Mouse (Mus musculus): ENCODE measurements around the gene Irak2.
A peak's percentile ranks its signal among the peaks of the same experiment; 100 is the strongest.
"Not testable (repeated sequence)": the region's sequence is repeated elsewhere in the genome, so short reads cannot be mapped to it uniquely, and the experiment has no call there.

Irak2 gene

DNA sequence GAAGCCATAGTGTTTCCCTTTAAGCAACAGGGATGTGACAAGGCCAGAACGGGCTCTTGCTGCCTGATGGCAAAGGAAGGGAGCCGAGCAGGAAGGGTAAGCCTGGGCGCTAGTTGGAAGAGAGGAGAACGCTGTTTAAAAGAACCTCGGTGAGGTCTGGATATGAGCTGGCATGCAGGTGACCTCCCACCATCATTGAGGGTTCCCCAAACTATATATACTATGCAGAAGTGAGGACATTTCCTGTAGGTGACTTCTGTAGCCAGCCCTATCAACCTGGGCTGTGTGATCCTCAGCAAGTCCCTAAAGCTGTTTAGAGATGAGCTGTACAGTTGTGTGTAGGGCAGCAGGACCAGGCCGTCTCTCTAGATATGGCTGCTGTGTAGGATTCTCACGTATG is 26.0 kb downstream of the Irak2 start:
- no peak for DNase-seq (ENCODE audit: inconsistent age in 2 of 2, low spot score in 1 of 2)

DNA sequence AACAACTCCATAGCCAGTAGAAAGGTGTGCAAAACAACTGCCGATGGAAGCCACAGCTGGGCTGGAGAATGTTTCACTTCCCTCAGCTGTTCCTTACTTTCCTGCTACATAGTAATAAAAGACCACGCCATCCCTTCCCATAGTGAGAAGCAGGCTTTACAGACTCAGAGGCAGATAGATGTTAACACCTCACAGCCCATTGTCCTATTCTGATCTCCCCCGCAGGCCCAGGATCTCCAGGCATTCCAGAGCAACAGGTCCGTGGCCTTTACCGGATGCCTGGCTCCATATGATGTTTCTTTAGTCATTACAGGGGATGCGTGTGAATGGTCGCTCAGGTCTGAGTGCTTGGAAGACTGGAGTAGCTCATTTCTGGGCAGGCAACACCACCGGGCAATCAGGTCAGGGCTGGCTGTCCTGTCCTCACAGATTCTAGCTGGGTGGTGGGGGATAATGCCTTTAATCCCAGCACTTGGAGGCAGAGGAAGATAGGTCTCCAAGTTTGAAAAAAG is 29.4 kb downstream of the Irak2 start:
- DNase-seq (ENCODE audit: inconsistent age in 2 of 2, low spot score in 1 of 2) = no peak

DNA sequence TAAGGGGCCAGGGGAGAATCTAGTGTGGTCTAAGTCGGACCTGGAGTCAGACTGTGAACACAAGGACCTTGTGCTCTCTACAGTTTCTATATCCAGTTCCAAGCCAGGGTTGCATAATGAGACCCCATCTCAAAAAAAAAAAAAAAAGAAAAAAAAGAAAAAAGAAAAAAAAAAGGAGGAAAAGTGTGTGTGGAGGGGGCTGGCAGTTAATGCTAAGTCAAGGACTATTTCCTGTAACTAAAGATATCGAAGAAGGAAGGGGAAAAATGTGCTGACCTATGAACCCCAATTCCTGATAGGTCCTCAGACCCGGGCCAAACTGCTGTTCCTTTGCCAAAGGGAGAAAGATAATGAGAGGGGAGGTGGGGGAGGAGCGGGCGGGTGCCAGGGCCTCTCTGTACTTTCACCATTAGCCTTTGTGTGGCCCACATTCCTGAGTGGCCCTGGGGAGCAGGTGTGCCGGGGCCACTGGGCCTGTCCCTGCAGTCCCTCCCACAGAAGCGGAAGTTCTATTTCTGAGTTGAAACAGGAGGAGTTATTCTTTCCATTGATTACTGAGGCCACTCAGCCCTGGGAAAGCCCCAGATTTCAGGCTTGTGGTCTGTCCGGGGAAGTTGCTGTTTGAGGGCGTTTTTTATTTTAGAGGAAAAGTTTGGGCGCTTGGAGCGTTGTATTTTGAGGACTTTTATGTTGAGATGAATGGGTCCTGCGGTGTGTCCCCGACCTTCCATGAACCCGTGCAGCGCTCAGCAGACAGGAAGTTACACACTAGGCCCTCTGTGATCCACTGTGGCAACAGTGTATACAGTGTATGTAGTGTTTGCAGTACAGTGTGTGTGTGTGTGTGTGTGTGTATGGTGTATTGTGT is 30.3 kb downstream of the Irak2 start:
- peak; percentile 59 to 84 for DNase-seq (ENCODE audit: inconsistent age in 2 of 2, low spot score in 1 of 2)

DNA sequence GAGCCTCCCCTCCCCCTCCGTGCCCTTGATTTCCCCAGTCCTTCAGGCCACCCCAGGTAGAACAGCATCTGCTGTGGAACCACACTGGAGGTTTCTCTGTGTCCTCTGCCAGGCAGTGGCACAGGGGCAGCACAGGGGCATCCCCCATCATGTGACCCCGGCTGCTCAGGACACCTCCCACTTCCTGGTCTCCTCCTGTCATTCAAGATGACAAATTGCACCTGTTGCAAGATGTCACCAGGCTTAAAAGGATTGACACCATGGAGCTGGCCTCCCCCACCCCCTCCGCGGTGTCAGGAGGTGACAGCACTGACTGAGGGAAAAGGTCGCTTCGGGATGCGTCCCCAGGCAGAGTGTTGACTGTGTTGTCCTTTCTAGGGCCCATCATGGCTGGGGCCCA is 31.6 kb downstream of the Irak2 start:
- no peak for DNase-seq (ENCODE audit: inconsistent age in 2 of 2, low spot score in 1 of 2)

DNA sequence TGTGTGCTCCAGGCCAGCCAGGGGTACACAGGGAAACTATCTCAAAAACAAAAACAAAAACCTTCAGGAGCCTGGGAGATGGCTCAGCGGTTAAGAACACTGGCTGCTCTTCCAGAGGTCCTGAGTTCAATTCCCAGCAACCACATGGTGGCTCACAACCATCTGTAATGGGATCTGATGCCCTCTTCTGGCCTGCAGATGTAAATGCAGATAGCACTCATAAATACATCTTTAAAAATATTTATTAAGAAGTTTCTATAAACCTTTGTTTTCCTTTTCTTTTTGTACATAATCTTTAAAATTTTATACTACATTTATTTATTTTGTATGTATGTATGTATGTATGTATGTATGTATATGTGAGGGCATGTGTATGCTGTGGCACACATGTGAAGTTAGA is 33.8 kb downstream of the Irak2 start:
- not testable (repeated sequence) for DNase-seq (ENCODE audit: inconsistent age in 2 of 2, low spot score in 1 of 2)

DNA sequence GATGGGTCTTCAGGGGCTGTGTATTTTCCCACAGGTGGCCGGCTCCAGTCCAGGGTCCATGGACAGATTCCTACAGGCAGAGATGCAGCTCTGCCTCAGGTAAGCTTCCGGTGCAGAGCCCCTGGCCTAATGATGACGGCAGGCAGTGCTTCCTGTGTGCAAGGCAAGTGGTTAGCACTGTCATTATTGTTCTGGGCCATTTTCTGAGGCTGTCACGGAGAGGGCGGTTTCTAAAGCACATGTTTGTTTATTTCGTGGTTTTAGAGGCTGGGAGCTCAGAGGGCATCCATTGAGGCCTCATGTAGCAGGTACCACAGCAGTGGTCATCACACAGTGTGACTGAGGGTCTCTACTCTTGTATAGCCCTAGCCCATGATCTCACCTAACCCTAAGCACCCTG is 34.7 kb downstream of the Irak2 start:
- DNase-seq (ENCODE audit: inconsistent age in 2 of 2, low spot score in 1 of 2) = no peak

DNA sequence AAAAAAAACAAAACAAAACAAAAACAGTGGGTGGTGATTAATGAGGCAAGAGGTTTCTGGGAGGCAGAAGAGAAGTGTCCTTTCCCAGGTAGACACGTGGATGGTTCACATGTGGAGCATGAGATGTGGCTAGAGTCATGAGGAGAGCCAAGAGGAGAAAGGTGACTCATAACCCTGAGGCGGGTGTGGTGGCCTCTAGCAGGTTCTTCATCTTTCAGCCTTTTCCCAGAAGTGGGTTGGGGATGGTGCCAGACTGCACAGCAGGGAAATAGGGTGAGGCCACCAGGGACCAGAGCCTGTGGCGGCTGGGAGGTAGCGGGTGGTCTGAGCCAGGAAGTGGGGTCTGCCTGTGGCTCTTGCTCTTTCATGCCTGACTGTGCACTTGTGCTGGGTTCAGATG is 37.0 kb downstream of the Irak2 start:
- peak in 1 of 2 experiments; percentile 63 for DNase-seq (ENCODE audit: inconsistent age in 2 of 2, low spot score in 1 of 2)

DNA sequence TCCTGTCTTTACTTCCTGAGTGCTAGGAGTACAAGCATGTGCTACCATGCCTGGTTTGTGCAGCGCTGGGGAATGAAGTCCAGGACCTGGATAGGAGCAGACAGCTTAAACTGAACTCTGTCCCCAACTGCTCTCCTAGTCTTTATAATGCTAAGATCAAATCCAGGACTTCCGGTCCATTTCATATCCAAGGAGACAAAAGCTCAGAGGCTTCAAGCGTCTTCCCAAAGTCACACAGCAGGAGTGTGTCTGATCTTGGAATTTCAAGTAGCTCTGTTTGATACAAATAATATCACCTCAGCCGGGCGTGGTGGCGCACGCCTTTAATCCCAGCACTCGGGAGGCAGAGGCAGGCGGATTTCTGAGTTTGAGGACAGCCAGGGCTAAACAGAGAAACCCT is 37.7 kb downstream of the Irak2 start:
- DNase-seq (ENCODE audit: inconsistent age in 2 of 2, low spot score in 1 of 2) = no peak

DNA sequence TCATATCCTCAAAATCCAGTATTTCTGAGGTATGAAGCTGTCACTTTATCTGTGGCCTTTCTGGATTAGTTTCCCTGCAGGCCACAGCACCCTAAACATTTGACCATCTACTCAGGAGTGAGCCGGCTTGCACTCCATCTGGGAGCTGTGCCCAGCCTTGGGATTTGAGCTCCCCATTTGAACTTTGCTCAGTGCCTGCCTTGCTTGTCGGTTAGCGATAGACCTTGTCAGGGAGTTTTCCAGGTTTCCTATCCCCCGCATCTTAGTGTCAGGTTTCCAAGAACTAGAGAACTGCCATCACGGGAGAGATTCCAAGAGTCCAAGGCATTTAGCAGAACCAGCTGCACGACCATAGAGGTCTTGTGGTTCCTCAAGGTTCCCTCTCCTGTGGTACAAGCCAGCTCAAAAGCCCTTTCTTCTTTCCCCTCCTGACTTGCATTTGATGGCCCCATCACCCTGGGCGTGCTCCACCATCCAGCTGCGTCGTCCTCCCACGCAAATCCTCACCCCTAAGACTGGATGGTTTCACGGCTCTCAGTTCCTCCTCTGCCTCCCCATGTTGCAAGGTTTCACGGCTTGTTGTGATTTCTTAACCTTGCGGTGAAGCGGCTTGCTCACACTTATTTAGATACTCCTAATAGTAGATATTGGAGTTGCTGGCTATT is 38.9 kb downstream of the Irak2 start:
- DNase-seq (ENCODE audit: inconsistent age in 2 of 2, low spot score in 1 of 2) = peak in 1 of 2 experiments; percentile 60

DNA sequence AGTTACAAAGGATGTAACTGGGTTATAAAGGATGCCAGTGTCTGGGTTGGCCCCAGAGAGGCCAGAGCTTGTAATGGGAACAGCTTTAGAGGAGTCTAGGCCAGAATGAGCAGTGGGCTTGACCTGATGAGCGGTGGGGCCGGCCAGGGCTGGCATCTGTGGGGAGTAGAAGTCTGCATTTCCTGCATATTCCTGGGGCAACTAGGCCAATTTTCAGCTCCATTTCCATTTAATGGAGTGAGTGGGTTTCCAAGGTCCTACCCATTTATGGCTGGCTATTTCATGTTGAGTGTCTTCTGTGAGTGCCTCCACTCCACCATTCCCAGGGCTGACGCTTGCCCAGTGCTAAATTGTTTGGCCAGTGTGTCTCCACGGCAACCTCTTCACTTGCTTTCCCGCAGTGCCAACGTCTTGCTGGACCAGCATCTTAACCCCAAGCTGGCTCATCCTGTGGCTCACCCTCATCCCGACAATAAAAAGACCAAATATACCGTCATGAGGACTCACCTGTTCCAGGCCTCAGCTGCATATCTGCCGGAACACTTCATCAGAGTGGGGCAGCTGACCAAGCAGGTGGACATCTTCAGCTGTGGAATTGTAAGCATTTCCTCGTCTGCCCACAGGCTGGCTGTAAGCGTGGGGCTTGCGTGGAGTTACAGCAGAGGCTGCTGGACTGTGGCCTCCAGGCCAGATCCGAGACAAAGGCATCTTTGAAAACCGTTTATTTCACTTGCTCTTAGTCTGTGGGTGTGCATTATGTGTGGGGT is 40.2 kb downstream of the Irak2 start:
- no peak for DNase-seq (ENCODE audit: inconsistent age in 2 of 2, low spot score in 1 of 2)

DNA sequence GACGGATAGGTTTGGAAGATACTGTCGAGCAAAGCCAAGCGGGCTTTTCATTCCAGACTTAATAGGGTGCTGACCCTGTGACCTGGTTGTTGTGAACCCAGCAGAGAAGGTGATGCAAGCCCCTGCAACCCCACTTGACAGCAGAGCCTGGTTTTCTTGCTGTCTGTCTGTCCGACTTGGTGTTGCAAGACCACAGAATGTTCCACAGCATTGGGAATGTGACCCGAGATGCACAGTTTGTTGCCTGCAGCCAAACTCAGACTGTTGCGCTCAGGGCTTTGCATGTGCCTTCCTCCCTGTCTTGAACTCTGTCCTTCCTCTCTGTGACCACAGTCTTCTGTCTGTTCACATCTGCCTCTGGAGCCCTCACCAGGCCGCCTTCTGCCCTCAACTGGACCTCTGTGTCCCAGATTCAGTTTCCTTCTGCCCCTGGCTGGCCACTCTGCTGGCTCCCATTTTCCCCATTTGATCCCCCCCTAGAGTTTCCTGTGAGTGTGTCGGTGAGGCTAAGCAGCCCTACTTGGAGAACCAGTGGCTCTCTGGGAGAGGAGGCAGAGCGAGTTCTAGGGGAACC is 41.8 kb downstream of the Irak2 start:
- no peak for DNase-seq (ENCODE audit: inconsistent age in 2 of 2, low spot score in 1 of 2)

DNA sequence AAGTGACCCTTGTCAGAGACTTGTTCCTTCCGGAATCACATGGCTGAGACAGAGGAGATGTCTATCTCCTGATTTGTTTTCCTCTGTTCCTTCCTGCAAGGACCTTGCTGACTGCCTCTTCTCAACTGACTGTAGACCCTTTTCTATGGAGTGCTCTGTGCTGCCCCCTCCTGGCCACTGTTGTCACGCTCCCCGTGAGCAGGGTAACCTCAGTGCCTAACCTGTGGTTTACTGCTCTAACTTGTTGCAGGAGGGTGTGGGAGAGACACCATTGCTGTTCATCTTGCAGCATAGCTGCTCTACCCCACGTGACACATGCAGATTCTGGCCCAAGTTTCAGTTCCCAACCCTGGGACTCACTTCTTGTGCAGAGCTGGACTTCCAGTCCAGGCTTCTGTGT is 43.0 kb downstream of the Irak2 start:
- DNase-seq (ENCODE audit: inconsistent age in 2 of 2, low spot score in 1 of 2) = peak; percentile 86 to 95

DNA sequence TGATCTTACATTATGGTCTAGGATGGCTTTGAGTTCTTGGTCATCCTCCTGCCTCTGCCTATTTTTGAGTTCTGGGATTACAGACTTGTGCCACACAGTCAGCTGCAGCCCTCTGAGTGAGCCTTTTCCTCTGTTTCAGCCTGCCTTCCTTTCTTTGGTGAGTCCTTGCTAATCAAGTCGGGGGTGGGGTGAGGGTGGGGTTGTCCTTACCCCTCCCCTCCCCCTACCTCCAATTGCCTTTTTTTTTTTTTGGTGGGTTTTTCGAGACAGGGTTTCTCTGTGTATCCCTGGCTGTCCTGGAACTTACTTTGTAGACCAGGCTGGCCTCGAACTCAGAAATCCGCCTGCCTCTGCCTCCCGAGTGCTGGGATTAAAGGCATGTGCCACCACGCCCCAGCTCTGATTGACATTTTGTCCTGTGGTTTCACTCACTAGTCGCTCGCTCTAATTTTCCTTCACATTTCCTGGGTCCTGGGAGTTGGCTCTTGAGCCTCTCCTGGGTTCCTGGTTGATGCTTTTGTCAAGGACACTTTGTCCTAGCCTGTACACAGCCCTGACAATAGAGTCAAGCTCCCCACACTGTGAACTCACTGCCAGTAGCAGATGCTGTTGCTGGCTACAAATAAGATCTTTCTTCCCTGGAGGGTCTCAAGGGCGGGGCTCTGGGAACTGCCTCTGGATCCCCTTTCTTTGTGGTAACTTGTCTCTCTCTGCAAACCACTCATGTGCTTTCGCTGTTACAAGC is 45.0 kb downstream of the Irak2 start:
- DNase-seq (ENCODE audit: inconsistent age in 2 of 2, low spot score in 1 of 2) = no peak

DNA sequence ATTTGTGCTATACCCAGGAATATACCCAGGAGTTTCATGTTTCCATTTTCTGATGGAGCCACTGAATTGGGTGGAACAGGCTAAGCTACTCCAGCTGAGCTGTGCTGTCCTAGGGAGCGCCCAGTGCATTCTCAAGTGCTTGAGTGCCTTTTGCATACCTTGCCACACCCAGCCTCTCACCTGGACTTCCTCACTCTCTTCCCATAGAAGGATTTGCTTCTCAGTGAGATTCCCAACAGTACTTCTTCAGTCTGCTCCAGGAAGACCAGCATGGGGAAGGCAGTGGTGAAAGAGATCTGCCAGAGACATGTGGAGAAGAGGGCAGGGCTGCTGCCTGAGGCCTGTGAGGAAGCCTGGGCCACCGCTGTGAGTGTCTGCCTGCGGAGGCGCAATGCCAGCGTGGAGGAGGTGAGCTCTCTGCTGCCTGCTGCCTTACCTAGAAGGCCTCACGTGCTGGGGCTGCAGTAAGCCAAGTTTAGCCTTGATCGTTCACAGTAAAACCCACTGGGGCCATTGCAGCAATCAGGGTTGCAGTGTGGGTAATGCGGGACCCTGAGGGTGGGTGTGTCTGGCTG is 48.4 kb downstream of the Irak2 start:
- DNase-seq (ENCODE audit: inconsistent age in 2 of 2, low spot score in 1 of 2) = no peak

DNA sequence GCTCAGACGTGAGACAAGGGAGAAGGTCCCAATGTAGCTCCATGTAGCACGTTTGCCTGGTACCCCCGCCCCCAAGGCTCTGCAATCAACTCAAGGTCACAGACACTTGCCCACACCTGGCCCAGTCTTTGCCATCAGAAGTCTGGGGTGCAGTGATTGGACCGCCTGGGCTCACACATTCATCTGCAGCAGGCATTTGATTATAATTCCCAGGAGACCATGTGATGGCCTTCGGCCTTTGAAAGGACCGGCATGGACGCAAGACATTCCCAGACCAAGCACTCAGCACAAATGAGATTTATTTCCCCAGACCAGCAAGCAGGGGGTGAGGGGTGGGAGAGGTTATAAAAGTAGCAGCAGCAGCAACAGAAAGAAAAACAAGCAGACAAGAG is 51.7 kb downstream of the Irak2 start:
- DNase-seq (ENCODE audit: inconsistent age in 2 of 2, low spot score in 1 of 2) = peak; percentile 70 to 78

DNA sequence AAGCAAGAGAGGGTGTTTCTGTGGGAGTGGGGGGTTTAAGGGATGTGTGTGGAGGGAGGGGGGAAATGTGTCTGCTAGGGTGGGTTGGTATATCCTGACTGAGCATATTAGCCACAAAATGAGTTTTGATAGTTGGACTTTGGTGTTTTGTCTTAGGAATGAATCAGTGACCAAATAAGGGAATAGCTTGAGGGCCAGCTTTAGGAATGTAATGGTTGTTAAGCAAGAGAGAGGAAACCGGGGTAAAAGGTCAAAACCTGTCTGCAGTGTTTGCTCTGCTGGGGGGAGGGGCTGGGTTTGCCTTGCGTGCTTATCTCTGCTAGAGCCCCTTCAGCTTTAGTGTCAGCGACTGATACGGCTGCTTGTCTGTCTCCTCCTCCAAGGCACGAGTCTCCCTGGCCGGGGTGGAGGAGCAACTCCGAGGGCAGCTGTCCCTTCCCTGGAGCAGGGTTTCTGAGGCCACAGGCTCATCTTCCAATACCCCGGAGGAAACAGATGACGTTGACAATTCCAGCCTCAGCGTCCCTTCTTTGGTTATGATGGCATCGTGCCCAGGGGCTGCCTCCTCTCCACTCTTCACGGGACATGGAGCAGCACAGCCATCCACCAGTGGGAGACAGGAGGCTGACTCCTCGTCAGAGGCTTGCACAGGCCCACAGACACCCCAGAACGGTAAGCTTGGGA is 52.3 kb downstream of the Irak2 start:
- DNase-seq (ENCODE audit: inconsistent age in 2 of 2, low spot score in 1 of 2) = peak; percentile 78 to 90

DNA sequence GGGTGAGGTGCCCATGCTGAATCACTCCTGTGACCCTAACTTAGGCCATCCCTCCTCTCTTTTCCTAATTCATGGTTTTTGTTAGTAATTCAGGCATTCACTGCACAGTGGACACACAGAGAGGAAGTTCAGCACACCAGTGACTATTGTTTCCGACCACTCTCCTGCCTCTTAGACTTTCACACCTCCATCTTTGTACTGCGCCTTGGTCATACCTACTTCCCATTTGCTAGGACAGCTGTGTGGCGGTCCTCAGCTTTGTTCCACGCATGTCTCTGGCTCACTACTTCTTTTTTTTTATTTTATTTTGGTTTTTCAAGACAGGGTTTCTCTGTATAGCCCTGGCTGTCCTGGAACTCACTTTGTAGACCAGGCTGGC is 52.8 kb downstream of the Irak2 start:
- DNase-seq (ENCODE audit: inconsistent age in 2 of 2, low spot score in 1 of 2) = no peak

DNA sequence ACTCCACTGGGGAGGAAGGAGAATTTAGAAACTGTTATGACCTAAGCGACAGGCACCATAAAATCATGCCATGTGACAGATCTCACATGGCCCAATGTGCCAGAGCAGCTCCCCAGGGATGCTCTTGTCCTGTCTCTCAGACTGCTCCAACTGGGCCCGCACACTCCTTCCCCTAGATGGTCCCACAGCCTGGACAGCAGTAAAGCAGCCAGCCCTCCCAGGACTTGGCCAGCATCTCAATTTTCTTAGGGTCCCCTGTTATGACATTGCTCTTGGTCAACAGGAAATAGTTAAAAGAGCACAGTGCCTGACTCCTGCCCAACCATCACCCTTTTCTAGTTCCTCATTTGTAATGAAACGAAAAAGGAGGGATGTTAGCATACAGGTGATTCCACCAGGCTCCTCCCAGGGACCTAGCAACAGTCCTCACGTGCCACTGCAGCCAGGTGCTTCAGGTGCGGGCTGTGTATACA is 54.4 kb downstream of the Irak2 start:
- DNase-seq (ENCODE audit: inconsistent age in 2 of 2, low spot score in 1 of 2) = no peak

DNA sequence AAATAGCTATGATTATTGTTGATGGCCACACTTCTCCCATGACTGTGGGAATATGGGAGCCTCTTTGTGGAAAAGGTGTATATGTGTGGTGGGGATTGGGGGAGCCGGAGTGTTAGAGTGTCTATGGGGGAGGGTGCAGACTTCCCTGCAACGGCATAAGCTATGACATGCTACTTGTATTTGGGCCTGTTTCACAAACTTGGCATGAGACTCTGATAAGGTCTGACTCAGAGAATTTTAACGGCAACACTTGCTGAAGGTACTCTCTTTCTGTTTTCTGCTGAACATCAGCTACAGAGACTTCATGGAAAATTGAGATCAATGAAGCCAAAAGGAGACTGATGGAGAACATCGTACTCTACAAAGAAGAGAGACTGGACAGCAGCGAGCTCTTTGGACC is 55.1 kb downstream of the Irak2 start:
- no peak for DNase-seq (ENCODE audit: inconsistent age in 2 of 2, low spot score in 1 of 2)

DNA sequence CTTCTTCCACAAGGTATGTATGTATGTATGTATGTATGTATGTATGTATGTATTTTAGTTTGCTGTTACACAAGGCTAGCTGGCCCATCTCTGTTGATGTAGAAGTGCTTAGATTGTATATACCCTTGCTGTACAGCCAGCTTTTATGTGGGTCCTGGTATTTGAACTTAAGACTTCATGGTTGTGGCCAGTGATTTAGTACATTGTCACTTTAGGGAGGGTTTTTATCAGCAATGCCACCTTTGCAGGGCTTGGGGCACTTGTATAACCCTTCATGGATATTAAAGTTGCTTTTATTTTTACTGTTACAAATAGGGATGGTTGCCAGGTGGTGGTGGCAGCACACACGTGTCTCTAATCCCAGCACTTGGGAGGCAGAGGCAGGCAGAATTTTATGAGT is 56.9 kb downstream of the Irak2 start:
- no peak for DNase-seq (ENCODE audit: inconsistent age in 2 of 2, low spot score in 1 of 2)

All from adrenal gland, adult (tissue).